Mouse (Mus musculus): ENCODE measurements around the gene P2ry6.

- no peak for TF ChIP-seq CTCF (conservative IDR thresholded peaks at IDR 0.05; ENCODE audit: low read length)
- no peak for TF ChIP-seq NANOG (IDR thresholded peaks at IDR 0.05; ENCODE audit: borderline replicate concordance, low read length)
- no peak for TF ChIP-seq POU5F1 (IDR thresholded peaks at IDR 0.05; ENCODE audit: borderline replicate concordance, low read length)
These were observed 5.4 kb downstream of the P2ry6 start for GRCm38 (mm10) chr7:100968874-100969659.

Measured in E14TG2a.4 (cell line).